Mouse (Mus musculus) megakaryocyte-erythroid progenitor cell, adult 5-6 weeks (primary cell): ENCODE results near the gene H2-DMb1. TPM values are rescaled to one million over a fixed set of nuclear protein-coding genes. Genes with fewer than 3 reads are reported as not detected.

Source experiments
- ATAC-seq: replicated peaks from 2 replicates; pipeline ENCODE4 v1.8.0; 2016; ENCODE audit warnings: mild to moderate bottlenecking, inconsistent platforms; ENCODE audit not compliant: severe bottlenecking, poor library complexity, low FRiP score, low TSS enrichment
- total RNA-seq, 2 experiments: library from RNA; stranded (forward) in 1 of 2; stranded (reverse) in 1 of 2; fragments of 200-1000, 215-1000 nt in 1 of 2; fragments of >200 nt in 1 of 2; fragmentation: Nextera tagmentation in 1 of 2; gene quantifications; 2 replicates each; pipeline ENCODE4 v1.2.3; 2014 to 2017

H2-DMb1 gene
- total RNA-seq, 2 experiments from 2014 or later: 3.8 to 22.9 TPM

DNA sequence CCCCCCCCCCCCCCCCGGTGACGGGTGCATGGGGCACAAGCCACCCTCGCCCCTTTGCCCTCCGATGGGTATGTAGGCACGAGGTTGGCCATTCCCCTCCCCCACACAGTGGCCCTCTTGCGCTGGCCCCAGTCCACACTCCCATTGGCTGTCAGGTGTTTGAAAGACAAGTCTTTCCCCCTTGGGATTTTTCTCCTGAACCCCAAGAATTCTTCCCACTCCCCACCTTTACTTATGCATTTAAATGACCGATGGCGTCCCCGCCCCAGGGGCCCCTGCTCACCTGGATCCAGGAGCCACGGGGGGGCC is 31.0 kb upstream of the H2-DMb1 start:
- no peak for ATAC-seq

DNA sequence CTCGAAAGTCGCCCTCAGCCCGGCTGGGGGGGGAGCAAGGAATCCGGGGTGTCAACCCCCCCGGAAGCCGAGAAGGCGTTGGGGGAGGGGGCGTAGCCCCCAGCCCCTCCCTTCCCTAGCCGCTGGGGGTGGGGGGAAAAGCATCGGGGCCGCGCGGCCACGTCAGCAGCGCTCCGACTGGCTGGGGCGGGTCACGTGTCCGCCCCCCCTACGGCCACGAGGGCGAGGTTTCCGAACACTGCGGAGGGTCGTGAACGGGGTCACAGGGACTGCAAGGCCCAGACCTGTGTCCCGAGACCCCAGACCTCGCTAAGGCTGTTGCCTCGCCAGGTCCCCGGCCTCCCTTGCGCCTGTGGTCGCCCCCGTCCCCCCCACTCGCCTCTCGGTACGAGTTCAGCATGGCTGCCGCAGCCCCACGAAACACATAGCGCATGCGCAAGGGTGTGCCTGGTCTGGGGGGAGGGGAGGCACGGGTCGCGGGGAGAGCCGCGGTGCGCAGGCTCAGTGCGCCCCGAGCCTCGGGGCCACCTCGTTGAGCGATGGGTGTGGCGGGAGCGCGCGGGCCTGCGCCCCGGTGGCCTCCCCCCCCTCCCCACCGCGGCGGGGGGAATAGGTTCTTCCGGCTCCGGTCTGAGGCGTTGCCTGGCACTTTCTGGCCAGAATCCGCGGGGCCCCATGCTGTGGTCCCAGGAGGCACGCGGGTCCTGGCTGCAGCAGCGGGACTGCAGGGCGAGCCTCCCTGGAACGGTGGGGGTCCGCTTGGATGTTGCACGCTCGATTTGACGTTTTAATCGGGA is 30.5 kb upstream of the H2-DMb1 start, which contains the start of gene Brd2:
Gene Brd2 (minus strand): TSS at position 447 of the 797 bp plus-strand sequence.
- ATAC-seq: peak; percentile 33

DNA sequence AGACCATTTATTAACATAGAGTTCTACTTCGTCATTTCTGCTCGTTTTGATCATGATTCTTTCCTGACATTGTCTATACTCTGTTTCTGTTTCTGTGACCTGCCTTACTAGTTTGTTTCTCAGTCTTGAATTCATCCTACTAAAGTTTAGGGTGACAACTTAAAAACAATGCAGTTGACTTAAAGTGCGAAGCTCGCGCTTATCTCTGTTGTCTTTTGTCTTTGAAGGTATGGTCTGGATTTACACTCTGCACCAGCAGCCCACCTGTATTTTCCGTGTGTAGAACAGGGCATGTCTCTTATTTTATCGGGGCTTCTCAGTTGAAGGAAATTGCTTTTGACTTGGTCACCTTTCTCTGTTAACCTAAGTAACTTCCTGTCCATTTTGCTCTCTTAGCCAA is 29.8 kb upstream of the H2-DMb1 start:
- ATAC-seq: no peak

DNA sequence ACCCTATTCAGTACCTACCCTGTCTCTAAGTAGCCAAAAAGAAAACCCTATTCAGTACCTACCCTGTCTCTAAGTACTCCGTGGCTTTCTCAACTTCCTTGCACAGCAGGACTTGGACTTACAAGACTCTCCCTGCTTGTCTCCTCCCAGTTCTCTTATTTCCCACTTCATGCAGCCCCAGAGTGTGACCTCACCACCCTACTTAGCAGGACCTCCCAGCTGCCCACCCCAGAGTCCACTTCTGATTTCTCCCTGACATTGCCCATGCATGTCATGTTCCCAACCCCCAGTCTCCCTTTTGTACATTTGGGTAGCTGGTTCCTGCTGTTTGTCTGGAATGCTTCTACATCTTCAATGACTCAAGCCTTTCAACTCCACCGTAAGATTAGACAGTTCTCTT is 29.4 kb upstream of the H2-DMb1 start:
- ATAC-seq: no peak

DNA sequence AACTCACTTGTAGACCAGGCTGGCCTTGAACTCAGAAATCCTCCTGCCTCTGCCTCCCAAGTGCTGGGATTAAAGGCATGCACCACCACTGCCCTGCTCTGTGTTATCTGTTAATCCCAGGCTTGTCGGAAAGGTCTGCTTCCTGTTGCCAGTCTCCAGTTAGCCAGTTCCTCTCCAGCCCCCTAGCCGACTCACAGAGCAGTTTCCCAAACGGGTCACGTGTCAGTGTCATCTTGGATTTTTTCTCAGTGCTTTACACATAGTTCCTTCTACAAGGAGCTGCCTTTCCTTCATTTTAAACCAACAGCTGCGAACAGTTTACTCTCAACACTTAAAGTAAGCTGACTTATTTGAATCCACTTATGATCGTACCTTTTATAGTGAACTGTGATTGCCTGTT is 28.2 kb upstream of the H2-DMb1 start:
- ATAC-seq: no peak

DNA sequence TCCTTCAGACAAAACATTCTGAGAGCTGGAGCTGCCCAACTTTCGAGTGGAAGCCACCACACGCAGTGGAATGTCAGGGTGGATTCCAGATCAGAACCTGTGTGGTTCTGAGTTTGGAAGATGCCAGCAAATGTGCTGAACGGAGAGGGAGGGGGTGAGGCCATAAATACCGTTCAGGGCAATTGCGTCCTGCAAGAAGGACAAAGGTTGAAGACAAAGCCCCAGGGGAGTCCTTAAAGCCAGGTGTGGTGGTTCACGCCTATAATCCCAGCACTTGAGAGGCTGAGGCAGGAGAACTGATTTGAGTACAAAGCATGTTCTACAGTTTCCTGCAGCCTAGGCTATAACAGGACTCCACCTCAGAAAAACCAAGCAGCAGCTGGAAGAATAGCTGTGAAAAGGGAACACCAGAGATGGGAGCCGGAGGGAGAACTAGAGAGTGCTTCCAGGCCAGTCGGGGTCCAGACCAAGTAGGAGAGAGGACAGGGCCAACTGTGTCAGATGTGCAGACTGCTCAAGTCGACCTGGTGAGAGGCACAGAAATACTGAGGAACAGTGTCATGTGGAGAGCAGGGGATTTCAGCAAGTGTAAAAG is 25.9 kb upstream of the H2-DMb1 start:
- no peak for ATAC-seq

DNA sequence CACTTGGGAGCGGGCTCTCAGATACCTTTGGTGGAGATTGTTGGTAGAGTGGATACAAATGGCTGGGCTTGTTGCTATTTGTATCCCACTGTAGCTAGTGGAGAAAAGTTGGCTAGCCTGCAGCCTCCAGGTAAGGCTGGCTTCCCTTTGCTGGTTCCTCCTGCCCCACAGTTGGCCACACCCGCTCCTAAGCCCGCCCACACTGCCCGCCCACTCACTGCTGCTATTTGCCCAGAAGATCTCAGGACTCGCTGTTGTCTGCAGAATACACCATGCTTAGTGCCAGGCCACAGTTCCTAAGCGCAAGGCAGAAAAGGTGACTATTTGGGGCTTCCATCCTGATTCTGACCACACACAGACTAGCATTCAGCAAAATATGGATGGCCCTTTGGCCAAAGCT is 25.4 kb upstream of the H2-DMb1 start:
- peak; percentile 76 for ATAC-seq

DNA sequence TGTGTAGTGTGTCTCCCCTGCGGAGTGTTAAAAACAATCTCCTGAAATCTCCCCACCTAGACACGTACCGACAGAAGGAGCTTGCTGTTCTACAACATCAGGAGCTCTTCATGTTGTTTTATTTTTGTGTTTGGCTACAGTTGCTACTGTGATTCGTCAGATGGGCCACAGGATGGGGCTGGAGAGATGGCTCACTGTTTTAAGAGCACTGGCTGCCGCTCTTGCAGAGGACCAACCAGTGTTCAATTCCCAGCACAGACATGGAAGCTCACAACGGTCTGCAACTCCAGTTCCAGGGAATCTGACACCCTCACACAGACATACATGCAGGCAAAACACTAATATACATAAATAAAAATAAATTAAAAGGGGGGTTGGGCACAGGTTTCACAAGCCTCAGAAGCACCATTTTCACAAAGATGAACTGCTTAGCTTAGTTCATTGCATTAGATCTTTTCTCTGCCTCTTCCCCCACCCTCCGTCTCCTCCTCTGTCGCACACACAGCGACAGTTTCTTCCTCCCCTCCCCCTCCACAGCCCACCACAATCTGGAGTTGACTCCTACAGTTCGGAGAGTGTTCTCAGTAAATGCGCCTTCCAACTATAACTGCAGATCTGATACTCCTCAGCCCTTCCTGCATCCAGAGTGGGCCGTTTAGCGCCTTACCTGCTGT is 24.5 kb upstream of the H2-DMb1 start:
- ATAC-seq: no peak

DNA sequence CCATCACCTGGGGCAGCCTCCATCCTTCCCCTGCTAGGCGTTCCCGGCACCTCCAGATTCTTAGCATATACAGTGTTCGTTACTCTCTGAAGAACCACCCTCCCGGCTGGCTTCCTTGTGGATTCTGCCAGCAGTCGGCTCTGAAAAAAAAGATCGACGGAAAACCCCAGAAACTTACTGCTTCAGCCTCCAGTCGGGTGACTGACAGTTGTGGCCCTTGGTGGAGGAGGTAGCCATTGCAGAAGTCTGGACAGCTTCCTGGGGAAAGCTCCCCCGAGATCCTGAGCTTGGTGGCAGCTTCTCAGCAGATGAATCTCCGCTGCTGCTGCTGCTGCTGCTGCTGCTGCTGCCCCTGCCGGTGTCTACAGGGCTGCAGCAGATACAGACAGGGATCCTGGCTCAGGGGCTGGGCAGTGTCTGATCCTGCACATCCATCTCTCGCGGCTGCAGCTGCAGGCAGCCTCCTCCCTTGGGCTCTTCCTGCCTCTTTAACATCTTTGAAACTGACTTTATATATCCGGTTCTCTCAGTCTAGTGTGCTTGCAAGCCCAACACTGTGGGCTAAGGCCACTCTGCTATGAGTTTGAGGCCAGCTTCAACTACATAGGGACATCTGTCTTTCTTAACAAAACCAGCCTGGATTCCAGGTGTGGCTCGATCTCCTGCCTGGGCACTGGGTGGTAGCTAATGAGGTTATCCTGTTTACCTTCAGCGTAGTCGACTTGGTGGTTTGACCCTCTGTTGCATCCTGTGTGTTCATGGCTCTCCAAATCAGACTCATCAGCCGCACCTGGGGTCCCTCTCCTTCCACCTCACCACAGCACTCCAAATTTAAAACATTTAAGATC is 23.7 kb upstream of the H2-DMb1 start:
- 0 out of 2 replicates have a peak, but pooled peaks have one; percentile 19 for ATAC-seq

DNA sequence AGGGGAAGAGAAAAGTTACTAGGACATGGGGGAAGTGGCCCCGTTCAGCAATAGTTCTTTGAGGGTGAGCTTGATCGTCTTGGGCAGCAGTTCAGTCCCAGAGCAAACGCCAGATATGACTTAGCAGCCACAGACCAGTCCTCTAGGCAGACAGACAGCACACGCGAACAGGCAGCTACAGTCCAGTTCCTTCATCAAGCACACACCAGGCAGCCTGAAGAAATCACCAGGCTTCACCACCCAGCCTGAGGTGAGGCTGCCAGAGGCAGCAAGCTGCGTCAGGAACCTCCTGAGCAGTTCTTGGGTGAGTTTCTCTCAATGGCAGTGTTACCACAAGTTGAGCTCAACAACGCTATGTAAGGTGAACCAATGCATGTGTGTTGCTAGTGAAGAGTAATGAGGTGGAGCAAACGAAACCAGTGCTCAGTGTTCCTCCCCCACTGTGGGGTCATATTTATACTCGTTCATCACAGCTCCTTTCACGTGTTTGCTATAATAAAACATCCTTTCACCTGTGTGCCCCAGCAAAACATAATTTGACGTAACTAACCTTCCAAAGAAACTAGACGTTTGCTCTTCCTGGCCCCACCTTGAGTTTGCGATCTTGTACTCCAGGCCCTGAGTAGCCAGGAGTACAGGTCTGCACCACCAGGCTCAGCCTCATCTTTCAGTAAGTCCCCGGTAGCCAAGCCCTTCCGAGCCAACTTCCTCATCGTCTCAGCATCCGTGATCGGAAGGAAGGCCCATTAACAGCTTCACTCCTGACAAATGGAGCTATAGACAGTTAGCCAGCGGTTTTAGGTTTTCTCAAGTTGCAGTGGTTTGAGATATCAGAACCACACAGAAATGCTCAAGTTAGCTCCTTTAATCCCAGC is 22.6 kb upstream of the H2-DMb1 start:
- ATAC-seq: no peak

DNA sequence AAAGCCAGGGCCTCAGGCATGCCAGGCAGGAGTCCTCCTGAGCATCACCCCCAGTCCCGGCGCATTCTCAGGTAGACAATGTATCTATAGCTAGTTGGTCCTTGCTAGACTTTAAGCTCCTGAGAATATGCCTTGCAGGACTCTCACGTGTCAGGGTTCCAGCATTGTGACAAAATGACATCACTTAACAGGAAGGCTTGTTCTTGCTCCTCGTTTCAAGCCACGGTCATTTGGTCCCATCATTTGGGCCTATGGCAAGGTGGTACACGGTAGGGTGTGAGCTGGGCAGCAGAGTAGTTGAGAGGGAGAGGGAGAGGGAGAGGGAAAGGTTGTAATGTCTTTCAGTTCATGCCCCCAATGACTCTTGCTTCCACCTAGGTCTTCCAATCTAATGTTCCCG is 21.0 kb upstream of the H2-DMb1 start:
- ATAC-seq: no peak

DNA sequence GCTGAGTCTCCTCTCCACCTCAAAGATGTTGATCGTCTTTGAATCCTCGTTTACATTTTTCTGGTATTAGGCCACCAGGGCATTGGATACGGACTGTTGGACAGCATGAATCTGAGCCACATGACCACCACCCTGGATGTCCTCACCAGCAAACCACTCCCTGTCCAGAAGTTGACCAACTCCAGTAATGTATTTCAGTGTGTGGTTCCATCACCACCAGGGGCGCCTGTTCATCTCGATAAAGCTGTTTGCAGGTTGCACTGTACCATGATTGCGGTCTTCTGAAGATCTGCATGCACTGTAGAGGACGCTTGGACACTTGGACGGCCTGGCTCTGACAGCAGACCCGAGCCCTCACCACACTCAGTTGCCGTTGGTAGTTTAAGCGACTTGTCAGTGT is 19.6 kb upstream of the H2-DMb1 start:
- ATAC-seq: no peak

DNA sequence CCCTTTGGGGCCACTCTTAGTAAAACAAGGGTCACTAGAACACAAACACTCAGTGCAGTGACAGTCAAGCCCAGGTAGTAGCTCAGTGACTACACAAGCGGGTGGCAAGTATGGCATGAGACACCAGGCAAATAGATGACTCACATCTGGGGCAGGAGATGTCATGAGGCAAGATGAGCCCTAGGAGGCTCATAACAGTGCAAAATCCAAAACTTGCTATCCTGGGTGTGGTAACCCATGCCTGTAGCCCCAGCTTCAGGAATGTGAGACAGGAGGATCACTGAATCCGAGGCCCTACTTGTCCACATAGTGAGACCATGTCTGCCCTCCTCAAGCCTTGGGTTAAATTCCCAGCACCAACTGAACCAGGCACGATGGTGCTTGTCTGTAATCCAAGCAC is 18.4 kb upstream of the H2-DMb1 start:
- ATAC-seq: no peak

DNA sequence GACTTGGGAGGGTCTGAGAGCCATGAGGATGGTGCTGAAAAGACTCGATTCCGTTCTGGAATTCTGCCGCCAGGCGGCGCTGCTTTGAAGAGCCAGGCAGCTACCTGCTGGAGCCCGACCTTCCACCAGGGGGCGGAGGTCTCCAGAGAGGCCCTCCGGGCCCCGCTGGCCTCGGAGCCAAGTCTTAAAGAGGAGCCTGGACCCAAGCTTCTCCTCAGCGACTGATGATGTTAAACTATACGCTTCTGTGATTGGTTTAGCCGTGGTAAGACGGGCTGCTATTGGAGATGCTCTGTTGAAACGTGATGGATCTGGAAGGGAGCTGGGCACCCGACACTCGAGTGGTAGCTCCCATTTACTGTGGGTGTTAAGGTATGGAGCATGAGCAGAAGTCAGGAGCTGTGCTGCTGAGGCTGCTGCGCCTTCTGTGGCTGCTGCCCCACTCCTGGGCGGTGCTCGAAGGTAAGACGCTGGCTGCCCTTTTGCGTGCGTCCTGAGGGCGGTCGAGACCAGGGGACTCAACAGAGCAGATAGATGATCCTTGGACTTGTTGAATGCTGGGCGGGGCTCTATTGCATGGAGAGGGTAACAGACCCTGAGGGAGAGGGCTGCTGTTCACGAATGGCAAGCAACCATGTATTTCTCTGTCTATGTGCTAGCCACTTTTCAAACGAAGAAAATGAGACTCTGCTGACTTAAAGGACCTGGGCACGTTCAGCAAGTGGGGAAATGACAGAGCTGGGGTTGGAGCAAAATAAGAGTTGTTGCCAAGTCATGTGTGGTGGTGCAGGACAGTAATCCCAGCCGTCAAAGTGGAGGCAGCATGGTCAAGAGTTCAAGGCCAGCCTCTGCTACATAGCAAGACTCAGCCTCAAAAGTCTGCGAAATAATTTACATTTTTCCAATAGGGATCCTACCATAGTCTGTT is 17.3 kb upstream of the H2-DMb1 start:
- peak; percentile 97 for ATAC-seq

DNA sequence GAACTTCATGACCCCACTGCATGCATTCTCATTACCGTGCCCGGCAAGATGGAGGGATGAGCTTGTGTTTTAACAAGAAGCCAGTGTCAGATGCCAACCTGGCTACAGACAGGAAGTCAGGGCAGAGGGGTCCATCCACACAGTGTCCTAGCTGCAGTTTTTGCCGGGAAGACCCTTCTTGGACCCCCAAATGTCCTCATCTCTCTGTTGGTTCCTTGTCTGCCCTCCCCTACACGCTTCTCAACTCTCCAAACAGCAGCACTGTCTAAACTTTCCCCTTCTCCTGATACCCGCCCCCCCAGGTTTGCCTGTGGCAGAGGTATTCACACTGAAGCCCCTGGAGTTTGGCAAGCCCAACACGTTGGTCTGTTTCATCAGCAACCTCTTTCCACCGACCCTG is 15.3 kb upstream of the H2-DMb1 start:
- no peak for ATAC-seq

DNA sequence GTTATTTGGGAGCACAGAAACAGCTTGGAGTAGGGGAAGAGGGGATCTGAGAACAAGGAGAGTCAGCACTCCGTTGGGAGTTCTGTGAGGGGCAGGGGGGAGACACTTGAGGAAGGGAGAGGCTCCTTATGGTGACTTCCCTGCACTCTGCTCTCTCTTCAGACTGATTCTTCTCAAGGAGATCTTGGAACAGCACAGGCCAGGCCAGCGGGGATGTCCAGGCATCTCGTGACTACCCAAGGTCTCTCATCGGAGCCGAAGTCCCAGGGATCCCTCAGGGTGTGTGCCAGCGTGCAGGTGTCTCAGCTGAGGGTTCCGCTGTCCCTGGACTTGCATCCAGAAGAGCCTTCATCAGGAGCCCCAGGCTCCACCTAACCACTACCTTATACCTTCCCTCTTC is 14.2 kb upstream of the H2-DMb1 start:
- ATAC-seq: no peak

DNA sequence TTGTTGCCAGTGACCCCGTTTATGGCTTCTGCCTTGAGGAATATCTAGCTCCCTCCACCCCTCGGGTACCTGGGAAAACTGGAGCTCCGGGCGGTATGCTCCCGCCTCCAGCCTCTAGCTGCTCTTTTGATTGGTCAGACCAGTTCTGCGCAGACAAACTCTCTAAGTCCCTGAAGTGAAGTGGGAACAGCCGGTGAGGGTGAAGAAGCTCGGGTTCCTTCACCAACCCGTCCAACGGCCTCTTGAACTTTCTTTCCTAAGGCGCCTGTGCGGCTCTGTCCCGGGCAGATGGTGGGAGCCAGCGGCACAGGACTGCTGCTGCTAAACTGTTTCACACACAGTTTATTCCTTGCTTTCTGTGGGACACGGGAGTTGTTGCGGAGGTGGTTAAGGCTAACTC is 13.5 kb upstream of the H2-DMb1 start:
- no peak for ATAC-seq

DNA sequence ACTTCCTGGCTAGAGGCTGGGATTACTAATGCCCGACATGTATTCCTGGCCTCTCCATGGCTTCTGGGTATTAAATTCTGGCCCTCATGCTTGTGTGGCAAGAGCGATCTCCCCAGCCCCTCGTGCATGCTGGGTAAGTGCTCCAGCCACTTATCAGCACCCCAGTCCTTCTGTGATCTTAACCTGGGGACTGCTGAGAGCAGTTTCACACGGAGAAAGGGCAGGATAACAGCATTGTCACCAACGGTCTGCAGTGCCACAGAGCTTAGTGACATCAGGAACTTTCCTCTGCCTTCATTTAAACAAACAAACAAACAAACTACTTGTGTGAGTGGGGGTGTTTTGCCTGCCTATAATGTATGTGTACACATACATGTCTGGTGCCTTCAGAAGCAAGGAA is 12.6 kb upstream of the H2-DMb1 start:
- no peak for ATAC-seq
